Mouse (Mus musculus): Measurements from ENCODE around the gene Cntn4. TPM values are rescaled to one million over a fixed set of nuclear protein-coding genes. Genes with fewer than 3 reads are reported as not detected.

Cntn4 gene
- polyA plus RNA-seq, 1 experiment from 2014 or later, result 56.3 TPM

GRCm38 (mm10) chr6:106013018-106013417 lies 335.6 kb downstream of the Cntn4 start:
- WGBS, result 71% methylated on average over 5 of the region's 5 CpGs
- H3K27me3 ChIP-seq (ENCODE audit: control insufficient read depth, insufficient read depth, low read length), result no peaks in the 10 kb centered on the region
- H3K4me1 ChIP-seq (ENCODE audit: control insufficient read depth, insufficient read depth, low read length), result no peaks in the 10 kb centered on the region
- no peak overlapping the region for H3K27ac ChIP-seq (ENCODE audit: low read depth, low read length)
- no peaks in the 10 kb centered on the region for H3K9me3 ChIP-seq (ENCODE audit: control insufficient read depth, low read length)
- no peaks in the 10 kb centered on the region for H3K36me3 ChIP-seq (ENCODE audit: control insufficient read depth, insufficient read depth, low read length)
- no peak overlapping the region for H3K4me2 ChIP-seq (ENCODE audit: low read depth, low read length)
- ATAC-seq (ENCODE audit: low read depth), result no peak
- H3K9ac ChIP-seq (replicated peaks; ENCODE audit: low read depth, low read length), result no peak overlapping the region
- no peak overlapping the region for H3K4me3 ChIP-seq (ENCODE audit: low read depth, low read length)

GRCm38 (mm10) chr6:106015126-106015525 lies 337.7 kb downstream of the Cntn4 start:
- H3K27me3 ChIP-seq (ENCODE audit: control insufficient read depth, insufficient read depth, low read length), result no peaks in the 10 kb centered on the region
- no peak for ATAC-seq (ENCODE audit: low read depth)

GRCm38 (mm10) chr6:106048878-106049277 lies 371.4 kb downstream of the Cntn4 start:
- H3K27me3 ChIP-seq (ENCODE audit: control insufficient read depth, insufficient read depth, low read length), result no peaks in the 10 kb centered on the region
- 70% methylated on average over 2 of the region's 2 CpGs for WGBS
- H3K9ac ChIP-seq (replicated peaks; ENCODE audit: low read depth, low read length), result no peak overlapping the region
- no peak overlapping the region for H3K4me3 ChIP-seq (ENCODE audit: low read depth, low read length)
- H3K36me3 ChIP-seq (ENCODE audit: control insufficient read depth, insufficient read depth, low read length), result no peaks in the 10 kb centered on the region
- ATAC-seq (ENCODE audit: low read depth), result no peak
- no peaks in the 10 kb centered on the region for H3K9me3 ChIP-seq (ENCODE audit: control insufficient read depth, low read length)
- H3K4me1 ChIP-seq (ENCODE audit: control insufficient read depth, insufficient read depth, low read length), result no peaks in the 10 kb centered on the region
- no peak overlapping the region for H3K27ac ChIP-seq (ENCODE audit: low read depth, low read length)
- no peak overlapping the region for H3K4me2 ChIP-seq (ENCODE audit: low read depth, low read length)

More at GRCm38 (mm10) chr6:106015126-106015525, 337.7 kb downstream of the Cntn4 start:
- Histone ChIP-seq H3K9ac (replicated peaks; ENCODE audit: low read depth, low read length) (no peak overlapping the region), H3K27ac (ENCODE audit: low read depth, low read length) (no peak overlapping the region), H3K36me3 (ENCODE audit: control insufficient read depth, insufficient read depth, low read length) (no peaks in the 10 kb centered on the region), H3K4me1 (ENCODE audit: control insufficient read depth, insufficient read depth, low read length) (no peaks in the 10 kb centered on the region), H3K4me3 (ENCODE audit: low read depth, low read length) (no peak overlapping the region), H3K4me2 (ENCODE audit: low read depth, low read length) (no peak overlapping the region), H3K9me3 (ENCODE audit: control insufficient read depth, low read length) (no peaks in the 10 kb centered on the region)
- 71% methylated on average over 1 of the region's 1 CpGs for WGBS

- Histone ChIP-seq H3K36me3 (ENCODE audit: control insufficient read depth, insufficient read depth, low read length) (no peaks in the 10 kb centered on the region), H3K4me1 (ENCODE audit: control insufficient read depth, insufficient read depth, low read length) (no peaks in the 10 kb centered on the region), H3K4me2 (ENCODE audit: low read depth, low read length) (no peak overlapping the region), H3K9ac (replicated peaks; ENCODE audit: low read depth, low read length) (no peak overlapping the region), H3K9me3 (ENCODE audit: control insufficient read depth, low read length) (no peaks in the 10 kb centered on the region), H3K4me3 (ENCODE audit: low read depth, low read length) (no peak overlapping the region), H3K27ac (ENCODE audit: low read depth, low read length) (no peak overlapping the region), H3K27me3 (ENCODE audit: control insufficient read depth, insufficient read depth, low read length) (no peaks in the 10 kb centered on the region)
- no peak for ATAC-seq (ENCODE audit: low read depth)
- WGBS, result 69% methylated on average over 1 of the region's 1 CpGs
Observed at GRCm38 (mm10) chr6:106056123-106056522, 378.7 kb downstream of the Cntn4 start.

- Histone ChIP-seq H3K4me1 (ENCODE audit: control insufficient read depth, insufficient read depth, low read length) (0 out of 2 replicates have a peak, but pooled peaks cover 2% of the 10 kb centered on the region), H3K9ac (replicated peaks; ENCODE audit: low read depth, low read length) (no peak overlapping the region), H3K27ac (ENCODE audit: low read depth, low read length) (peak overlapping the region; percentile 57; the same call in 1 of the 2 replicates), H3K4me3 (ENCODE audit: low read depth, low read length) (no peak overlapping the region), H3K36me3 (ENCODE audit: control insufficient read depth, insufficient read depth, low read length) (no peaks in the 10 kb centered on the region), H3K9me3 (ENCODE audit: control insufficient read depth, low read length) (no peaks in the 10 kb centered on the region), H3K27me3 (ENCODE audit: control insufficient read depth, insufficient read depth, low read length) (no peaks in the 10 kb centered on the region), H3K4me2 (ENCODE audit: low read depth, low read length) (no peak overlapping the region)
- WGBS, result 19% methylated on average over 4 of the region's 4 CpGs
- peak; percentile 78; the same call in 1 of the 2 replicates for ATAC-seq (ENCODE audit: low read depth)
Observed at GRCm38 (mm10) chr6:106078071-106078603, 400.7 kb downstream of the Cntn4 start.

- no peaks in the 10 kb centered on the region for H3K9me3 ChIP-seq (ENCODE audit: control insufficient read depth, low read length)
- H3K4me3 ChIP-seq (ENCODE audit: low read depth, low read length), result no peak overlapping the region
- ATAC-seq (ENCODE audit: low read depth), result no peak
Observed at GRCm38 (mm10) chr6:106078629-106079028, 401.2 kb downstream of the Cntn4 start.

GRCm38 (mm10) chr6:106097856-106098255 lies 420.4 kb downstream of the Cntn4 start:
- ATAC-seq (ENCODE audit: low read depth), result no peak
- WGBS, result 91% methylated on average over 4 of the region's 4 CpGs
- no peak overlapping the region for H3K27ac ChIP-seq (ENCODE audit: low read depth, low read length)
- no peaks in the 10 kb centered on the region for H3K36me3 ChIP-seq (ENCODE audit: control insufficient read depth, insufficient read depth, low read length)
- no peaks in the 10 kb centered on the region for H3K9me3 ChIP-seq (ENCODE audit: control insufficient read depth, low read length)
- no peak overlapping the region for H3K9ac ChIP-seq (replicated peaks; ENCODE audit: low read depth, low read length)
- no peak overlapping the region for H3K4me2 ChIP-seq (ENCODE audit: low read depth, low read length)
- H3K27me3 ChIP-seq (ENCODE audit: control insufficient read depth, insufficient read depth, low read length), result no peaks in the 10 kb centered on the region
- H3K4me1 ChIP-seq (ENCODE audit: control insufficient read depth, insufficient read depth, low read length), result no peaks in the 10 kb centered on the region
- H3K4me3 ChIP-seq (ENCODE audit: low read depth, low read length), result no peak overlapping the region

More at GRCm38 (mm10) chr6:106078629-106079028, 401.2 kb downstream of the Cntn4 start:
- Histone ChIP-seq H3K4me1 (ENCODE audit: control insufficient read depth, insufficient read depth, low read length) (0 out of 2 replicates have a peak, but pooled peaks cover 2% of the 10 kb centered on the region), H3K27me3 (ENCODE audit: control insufficient read depth, insufficient read depth, low read length) (no peaks in the 10 kb centered on the region), H3K27ac (ENCODE audit: low read depth, low read length) (no peak overlapping the region), H3K36me3 (ENCODE audit: control insufficient read depth, insufficient read depth, low read length) (no peaks in the 10 kb centered on the region), H3K4me2 (ENCODE audit: low read depth, low read length) (no peak overlapping the region), H3K9ac (replicated peaks; ENCODE audit: low read depth, low read length) (no peak overlapping the region)

- H3K9me3 ChIP-seq (ENCODE audit: control insufficient read depth, low read length), result no peaks in the 10 kb centered on the region
- peak overlapping the region; percentile 53; the same call in 1 of the 2 replicates for H3K9ac ChIP-seq (replicated peaks; ENCODE audit: low read depth, low read length)
- H3K4me1 ChIP-seq (ENCODE audit: control insufficient read depth, insufficient read depth, low read length), result peaks cover 6% of the 10 kb centered on the region; the same call in 1 of the 2 replicates
- H3K27me3 ChIP-seq (ENCODE audit: control insufficient read depth, insufficient read depth, low read length), result no peaks in the 10 kb centered on the region
- ATAC-seq (ENCODE audit: low read depth), result peak; percentile 95
- no peaks in the 10 kb centered on the region for H3K36me3 ChIP-seq (ENCODE audit: control insufficient read depth, insufficient read depth, low read length)
- peak overlapping the region; percentile 49 for H3K4me2 ChIP-seq (ENCODE audit: low read depth, low read length)
- WGBS, result 9% methylated on average over 15 of the region's 15 CpGs
- H3K27ac ChIP-seq (ENCODE audit: low read depth, low read length), result peak overlapping the region; percentile 57; the same call in 1 of the 2 replicates
- peak overlapping the region; percentile 29 for H3K4me3 ChIP-seq (ENCODE audit: low read depth, low read length)
Observed at GRCm38 (mm10) chr6:106118523-106119081, 441.1 kb downstream of the Cntn4 start.

- no peak for ATAC-seq (ENCODE audit: low read depth)
- Histone ChIP-seq H3K9ac (replicated peaks; ENCODE audit: low read depth, low read length) (no peak overlapping the region), H3K36me3 (ENCODE audit: control insufficient read depth, insufficient read depth, low read length) (no peaks in the 10 kb centered on the region), H3K4me1 (ENCODE audit: control insufficient read depth, insufficient read depth, low read length) (no peaks in the 10 kb centered on the region), H3K4me2 (ENCODE audit: low read depth, low read length) (no peak overlapping the region), H3K4me3 (ENCODE audit: low read depth, low read length) (no peak overlapping the region), H3K27ac (ENCODE audit: low read depth, low read length) (no peak overlapping the region), H3K27me3 (ENCODE audit: control insufficient read depth, insufficient read depth, low read length) (no peaks in the 10 kb centered on the region), H3K9me3 (ENCODE audit: control insufficient read depth, low read length) (no peaks in the 10 kb centered on the region)
- 43% methylated on average over 2 of the region's 2 CpGs for WGBS
Observed at GRCm38 (mm10) chr6:106153530-106153929, 476.1 kb downstream of the Cntn4 start.
